Mouse (Mus musculus) kidney, postnatal 14 days (tissue): ENCODE data around the gene Gstcd.

Source experiments
- DNase-seq: peaks from one replicate; pipeline ENCODE4 v3.0.0; 2022; ENCODE audit warnings: mixed read lengths

The Gstcd gene

DNA sequence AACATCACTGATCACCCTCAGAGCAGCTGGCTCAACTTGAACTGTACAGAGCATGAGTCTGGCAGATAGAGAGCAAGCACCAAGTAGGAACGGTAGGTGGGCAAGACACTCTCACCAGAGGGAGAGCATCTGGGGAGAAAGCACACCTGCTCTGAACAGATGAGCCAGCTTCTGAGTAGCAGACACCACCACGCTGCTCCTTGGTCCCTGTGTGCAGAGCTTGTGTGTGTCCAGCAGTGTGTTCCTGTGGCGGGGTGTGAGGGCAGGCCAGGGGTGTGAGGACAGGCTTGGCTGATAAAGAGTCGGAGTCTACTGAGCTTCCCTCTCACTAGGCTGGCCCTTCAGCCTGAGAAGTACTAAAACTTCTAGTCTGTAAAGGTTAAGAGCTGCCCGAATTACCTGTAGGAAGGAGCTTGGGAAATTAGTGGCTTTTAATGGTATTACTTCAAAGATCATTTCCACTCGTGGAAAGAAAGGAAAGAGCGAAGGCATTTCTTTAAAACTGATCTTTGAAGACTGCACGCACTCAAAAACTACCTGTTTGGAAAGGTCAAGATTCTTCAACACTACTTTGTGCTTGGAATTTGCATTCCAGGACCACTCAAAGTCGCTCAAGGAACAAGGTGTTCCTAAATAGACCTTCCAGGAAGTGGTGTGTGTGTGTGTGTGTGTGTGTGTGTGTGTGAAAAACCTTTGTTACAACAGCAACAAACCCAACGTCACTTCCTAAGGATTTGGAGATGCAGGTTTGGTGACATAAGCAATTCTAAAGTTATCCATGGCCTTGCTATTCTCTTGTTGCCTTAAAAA lies 151.4 kb downstream of the Gstcd start:
- no peak for DNase-seq

- peak; percentile 82 for DNase-seq
Measured at GRCm38 (mm10) chr3:132939006-132939405, 152.8 kb downstream of the Gstcd start.

GRCm38 (mm10) chr3:132934649-132935048 lies 157.2 kb downstream of the Gstcd start:
- DNase-seq = no peak
